Mouse (Mus musculus) testis, adult 2 months (tissue): Measurements from ENCODE around the gene Cldnd1.

Experiments
- CTCF ChIP-seq: fragments of 200-500 bp; IDR thresholded peaks from 2 replicates; pipeline ENCODE4 v1.5.1; 2012; ENCODE audit warnings: low read depth, mild to moderate bottlenecking, inconsistent platforms, low read length, moderate library complexity; ENCODE audit not compliant: control insufficient read depth, insufficient read depth, insufficient replicate concordance
- POLR2A ChIP-seq: fragments of 200-500 bp; IDR thresholded peaks from 2 replicates; pipeline ENCODE4 v1.6.1; 2012; ENCODE audit warnings: low read depth, mild to moderate bottlenecking, inconsistent platforms, low read length, moderate library complexity; ENCODE audit not compliant: control insufficient read depth

DNA sequence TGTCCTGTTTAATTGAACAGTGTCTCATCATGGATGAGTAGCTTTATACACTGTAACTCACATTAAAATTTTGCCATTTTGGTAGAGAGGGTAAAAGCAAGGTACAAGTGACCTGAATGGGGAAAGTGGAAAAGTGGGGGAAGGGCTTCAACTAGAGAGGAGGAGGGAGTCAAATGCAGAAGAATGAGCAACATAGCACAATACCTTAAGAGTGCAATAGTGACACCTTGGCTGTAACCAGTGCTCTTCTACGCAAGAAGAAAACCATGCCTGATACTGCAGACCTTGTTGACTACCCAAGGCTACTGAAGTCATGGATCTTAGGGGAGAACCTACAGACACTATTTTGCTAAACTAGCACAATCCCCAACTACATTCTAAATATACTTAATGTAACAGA, 30.4 kb upstream of the Cldnd1 start:
- TF ChIP-seq POLR2A = no peak
- no peak for TF ChIP-seq CTCF
